Mouse (Mus musculus) embryonic fibroblast, embryonic 13.5 days (primary cell): ENCODE results near the gene Nudt13. TPM values are rescaled to one million over a fixed set of nuclear protein-coding genes. Genes with fewer than 3 reads are reported as not detected.
A peak's percentile ranks its signal among the peaks of the same experiment; 100 is the strongest.

Experiments
- H3K27ac ChIP-seq: 2 replicates; pipeline ENCODE4 v1.5.1; 2012; ENCODE audit warnings: low read length, control low read depth, inconsistent platforms; ENCODE audit not compliant: insufficient read depth
- H3K4me1 ChIP-seq: 2 replicates; pipeline ENCODE4 v1.6.1; 2011; ENCODE audit warnings: low read length; ENCODE audit not compliant: control insufficient read depth, insufficient read depth
- H3K4me3 ChIP-seq: 2 replicates; pipeline ENCODE4 v1.5.1; 2011; ENCODE audit warnings: mild to moderate bottlenecking, control low read depth, low read length; ENCODE audit not compliant: insufficient read depth
- CTCF ChIP-seq: IDR thresholded peaks from 2 replicates; pipeline ENCODE4 v1.5.1; 2011; ENCODE audit warnings: mild to moderate bottlenecking, control low read depth, low read length, moderate library complexity, borderline replicate concordance; ENCODE audit not compliant: insufficient read depth
- POLR2A ChIP-seq: IDR thresholded peaks from 2 replicates; pipeline ENCODE4 v1.6.1; 2011; ENCODE audit warnings: low read depth, mild to moderate bottlenecking, control low read depth, low read length, moderate library complexity
- polyA plus RNA-seq: library from polyadenylated mRNA; stranded (reverse); fragments of >200 nt; gene quantifications from 2 replicates; pipeline ENCODE4 v1.2.4, GENCODE M21; 2011; ENCODE audit warnings: low read depth; ENCODE audit not compliant: missing spikeins, insufficient read length

The Nudt13 gene
- polyA plus RNA-seq = 10.4 and 11.1 TPM in 2 replicates

DNA sequence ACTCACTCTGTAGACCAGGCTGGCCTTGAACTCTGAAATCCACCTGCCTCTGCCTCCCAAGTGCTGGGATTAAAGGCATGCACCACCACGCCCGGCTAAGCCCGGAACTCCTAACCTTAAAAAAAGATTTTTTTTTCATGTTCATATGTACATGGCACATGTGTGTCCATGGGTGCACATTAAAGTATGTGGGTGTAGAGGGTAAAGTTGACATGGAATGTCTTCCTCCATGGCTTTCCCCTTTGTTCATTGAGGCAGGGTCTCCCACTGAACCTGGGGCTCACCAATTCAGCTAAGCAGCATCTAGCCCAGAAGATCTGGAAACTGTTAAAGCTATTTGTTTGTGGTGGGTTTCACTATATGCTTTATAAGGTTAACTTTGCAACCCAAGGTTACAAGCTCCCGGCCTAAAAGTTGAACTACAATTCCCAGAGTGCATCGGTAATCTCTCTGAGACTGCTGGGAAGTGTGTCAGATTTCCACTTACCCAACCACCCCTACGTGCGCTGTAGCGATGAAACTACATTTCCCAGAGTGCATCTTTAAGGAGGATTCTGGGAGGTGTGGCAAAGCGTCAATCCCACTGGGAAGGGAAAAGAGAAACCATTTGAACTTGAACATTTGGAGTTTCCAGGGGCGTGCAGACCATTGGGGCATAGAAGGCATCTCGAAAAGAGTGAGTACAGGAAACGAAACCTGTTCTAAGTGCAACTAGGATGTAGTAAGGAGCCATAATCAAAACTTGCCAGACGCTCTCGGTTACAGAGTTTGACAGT is at the start of gene Nudt13:
Gene Nudt13 (plus strand): TSS at position 581 of the 776 bp plus-strand sequence.
- peak within 1 kb of the TSS; percentile 91 for H3K4me3 ChIP-seq
- TF ChIP-seq POLR2A (peak; percentile 73), CTCF (no peak)
- H3K4me1 ChIP-seq = peaks cover 3% of the 10 kb centered on the region; the same call in 1 of the 2 replicates
- no peak within 1 kb of the TSS for H3K27ac ChIP-seq

- Histone ChIP-seq H3K4me1 (no peaks in the 10 kb centered on the region; the same call in 1 of the 2 replicates), H3K4me3 (no peak overlapping the region), H3K27ac (no peak overlapping the region)
- TF ChIP-seq CTCF (no peak), POLR2A (no peak)
These were observed 49.2 kb upstream of the Nudt13 start for GRCm38 (mm10) chr14:20245318-20245717.

DNA sequence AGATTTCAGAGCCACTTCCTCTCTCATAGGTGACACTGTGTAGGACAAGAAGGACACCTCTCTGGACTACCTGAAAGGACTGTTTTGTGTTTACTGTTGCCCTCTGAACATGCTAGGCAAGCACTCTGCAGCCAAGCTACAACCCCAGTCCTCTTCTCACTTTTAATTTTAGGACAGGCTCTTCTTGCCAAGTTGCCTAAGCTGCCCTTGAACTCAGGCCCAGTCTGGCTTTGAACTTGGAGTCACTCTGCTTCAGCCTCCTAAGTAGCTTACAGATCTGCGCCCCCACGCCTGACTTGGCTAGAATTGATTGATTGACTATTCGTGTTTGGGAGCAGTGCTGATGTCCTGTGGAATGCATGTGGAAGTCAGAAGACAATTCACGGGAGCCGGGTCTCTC is 48.6 kb upstream of the Nudt13 start:
- Histone ChIP-seq H3K4me1 (no peaks in the 10 kb centered on the region; the same call in 1 of the 2 replicates), H3K4me3 (no peak overlapping the region), H3K27ac (no peak overlapping the region)
- TF ChIP-seq POLR2A (no peak), CTCF (no peak)

DNA sequence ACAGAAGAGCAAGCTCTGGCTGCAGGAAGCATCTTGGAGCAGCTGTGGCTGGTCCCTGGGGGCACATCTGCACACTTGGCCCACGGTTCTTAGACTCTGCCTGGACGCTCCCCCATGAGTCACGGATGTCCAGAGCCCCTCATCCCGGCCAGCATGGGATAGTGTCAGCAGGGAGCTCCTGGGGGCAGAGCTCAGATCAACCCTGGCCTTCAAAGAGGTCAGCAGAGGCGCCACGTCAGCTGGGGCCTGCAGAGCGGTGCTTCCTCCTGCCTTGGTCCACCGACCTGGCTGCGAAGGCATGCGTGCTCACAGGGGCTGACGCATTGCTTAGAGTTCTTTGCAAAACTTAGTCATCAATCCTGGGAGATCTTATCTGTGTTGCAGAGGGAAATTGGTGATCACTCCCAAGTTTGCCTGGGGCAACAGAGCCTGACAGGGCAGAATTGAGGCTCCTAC is 47.7 kb upstream of the Nudt13 start:
- Histone ChIP-seq H3K4me1 (no peaks in the 10 kb centered on the region; the same call in 1 of the 2 replicates), H3K27ac (no peak overlapping the region), H3K4me3 (no peak overlapping the region)
- TF ChIP-seq CTCF (no peak), POLR2A (no peak)

GRCm38 (mm10) chr14:20248001-20248400 is 46.5 kb upstream of the Nudt13 start:
- Histone ChIP-seq H3K4me3 (no peak overlapping the region), H3K27ac (no peak overlapping the region), H3K4me1 (no peaks in the 10 kb centered on the region; the same call in 1 of the 2 replicates)
- TF ChIP-seq POLR2A = no peak
- no peak for TF ChIP-seq CTCF

- Histone ChIP-seq H3K4me1 (no peaks in the 10 kb centered on the region; the same call in 1 of the 2 replicates), H3K27ac (no peak overlapping the region), H3K4me3 (no peak overlapping the region)
- TF ChIP-seq POLR2A = no peak
- TF ChIP-seq CTCF = no peak
These were observed 44.0 kb upstream of the Nudt13 start for GRCm38 (mm10) chr14:20250237-20251171.

DNA sequence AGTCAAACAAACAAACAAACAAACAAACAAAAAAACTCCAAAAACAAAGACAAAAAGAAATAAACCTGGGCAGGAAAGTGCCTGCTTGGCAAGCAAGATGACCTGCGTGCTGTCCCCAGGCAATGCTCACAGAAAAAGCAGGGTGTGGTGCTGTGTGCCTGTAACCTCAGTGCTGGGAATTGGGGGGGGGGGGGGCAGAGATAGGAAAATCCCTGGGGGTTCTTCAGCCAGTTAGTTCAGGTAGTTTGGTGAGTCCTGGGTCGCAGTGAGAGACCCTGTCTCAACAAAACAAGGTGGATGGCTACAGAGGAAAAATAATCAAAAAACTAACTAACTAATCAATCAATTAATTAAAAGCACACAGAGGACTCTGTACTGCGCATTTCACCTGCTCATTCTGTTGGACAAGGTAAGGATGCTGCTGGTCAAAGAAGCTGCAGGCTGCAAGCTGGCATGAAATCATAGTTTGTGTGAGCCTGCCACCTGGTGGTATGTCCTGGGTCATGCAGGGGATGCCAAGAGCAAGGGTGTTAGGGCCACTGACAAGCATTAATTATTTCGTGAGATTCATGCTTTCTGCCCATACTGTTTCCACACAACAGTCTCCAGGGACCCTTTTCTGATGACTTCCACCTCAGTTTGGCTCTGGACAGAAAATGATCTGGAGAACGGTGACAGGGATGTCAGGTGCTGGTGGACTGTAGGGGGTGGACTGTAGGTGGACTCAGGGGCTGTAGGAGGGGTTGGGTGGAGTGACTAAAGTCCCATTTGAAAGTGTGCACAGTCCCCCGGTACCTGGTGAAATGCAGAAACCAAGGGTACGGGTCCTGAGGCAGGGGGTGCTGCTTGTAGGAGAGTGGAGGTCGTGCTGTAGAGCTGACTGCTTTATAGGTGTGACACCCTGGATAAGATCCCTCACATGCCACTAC is 36.0 kb upstream of the Nudt13 start:
- TF ChIP-seq POLR2A (no peak), CTCF (peak; percentile 97)
- no peak overlapping the region for H3K27ac ChIP-seq
- H3K4me1 ChIP-seq = no peaks in the 10 kb centered on the region

GRCm38 (mm10) chr14:20262346-20262745 is 32.2 kb upstream of the Nudt13 start:
- Histone ChIP-seq H3K4me1 (no peaks in the 10 kb centered on the region), H3K27ac (no peak overlapping the region), H3K4me3 (no peak overlapping the region)
- no peak for TF ChIP-seq POLR2A
- TF ChIP-seq CTCF = no peak

More for the DNA sequence above, 36.0 kb upstream of the Nudt13 start:
- no peak overlapping the region for H3K4me3 ChIP-seq

DNA sequence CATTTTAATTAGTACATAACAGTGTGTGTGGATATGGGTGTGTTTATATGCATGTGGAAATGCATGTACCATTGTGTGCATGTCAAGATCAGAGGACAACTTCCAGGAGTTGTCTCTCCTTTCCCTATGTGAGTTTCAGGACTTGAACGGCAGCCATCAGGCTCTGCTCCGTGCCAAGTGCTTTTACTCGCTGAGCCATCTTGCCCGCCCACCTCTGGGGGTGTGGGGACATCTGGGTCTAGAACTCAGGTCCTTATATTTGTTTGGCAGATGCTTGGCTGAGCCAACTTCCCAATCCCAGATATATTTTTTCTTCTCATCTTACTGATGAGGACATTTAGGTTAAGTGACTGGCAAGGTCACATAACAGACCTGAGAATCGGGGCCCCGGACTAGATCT is 26.1 kb upstream of the Nudt13 start:
- Histone ChIP-seq H3K27ac (no peak overlapping the region), H3K4me1 (no peaks in the 10 kb centered on the region), H3K4me3 (no peak overlapping the region)
- TF ChIP-seq POLR2A = no peak
- no peak for TF ChIP-seq CTCF
